Mouse (Mus musculus) kidney, adult 2 months (tissue): ENCODE results near the gene Cd164l2. TPM values are rescaled to one million over a fixed set of nuclear protein-coding genes. Genes with fewer than 3 reads are reported as not detected.

ENCODE experiments used
- DNase-seq: peaks from one replicate; pipeline ENCODE4 v3.0.0; 2021
- H3K27ac ChIP-seq: fragments of 200-500 bp; 2 replicates; pipeline ENCODE4 v1.5.1; 2012; ENCODE audit warnings: low read depth, low read length, control low read depth, inconsistent platforms; ENCODE audit not compliant: insufficient read depth
- H3K27me3 ChIP-seq: fragments of 200-500 bp; replicated peaks from 2 replicates; pipeline ENCODE4 v1.6.1; 2012; ENCODE audit warnings: mild to moderate bottlenecking, moderate library complexity, low read length, inconsistent platforms; ENCODE audit not compliant: control insufficient read depth, insufficient read depth
- H3K36me3 ChIP-seq: fragments of 200-500 bp; 2 replicates; pipeline ENCODE4 v1.6.1; 2012; ENCODE audit warnings: mild to moderate bottlenecking, moderate library complexity, low read length, inconsistent platforms; ENCODE audit not compliant: control insufficient read depth, insufficient read depth
- H3K4me1 ChIP-seq: fragments of 200-500 bp; 2 replicates; pipeline ENCODE4 v1.6.1; 2011; ENCODE audit warnings: low read length; ENCODE audit not compliant: control insufficient read depth, insufficient read depth
- H3K4me3 ChIP-seq: fragments of 200-500 bp; 2 replicates; pipeline ENCODE4 v1.5.1; 2011; ENCODE audit warnings: mild to moderate bottlenecking, low read depth, low read length, control low read depth; ENCODE audit not compliant: insufficient read depth
- CTCF ChIP-seq: fragments of 200-500 bp; conservative IDR thresholded peaks from 2 replicates; pipeline ENCODE4 v1.5.1; 2011; ENCODE audit warnings: low read depth, mild to moderate bottlenecking, control low read depth, low read length, moderate library complexity, mixed read lengths; ENCODE audit not compliant: insufficient read depth, insufficient read length
- POLR2A ChIP-seq: fragments of 200-500 bp; IDR thresholded peaks from one replicate; pipeline ENCODE4 v1.6.1; 2011; ENCODE audit warnings: low read depth, low read length, control low read depth
- WGBS: fragments of 180-500 bp; shearing (Covaris S2); methylation state at CpG from one replicate; pipeline ENCODE4 v1.1.7; 2018; 5-methylcytosine and 5-hydroxymethylcytosine counted together
- polyA plus RNA-seq: library from polyadenylated mRNA; depleted of rRNA; stranded (reverse); fragments of >200 nt; gene quantifications from 2 replicates; pipeline ENCODE4 v1.2.3, GENCODE M21; 2012

Gene Cd164l2
- polyA plus RNA-seq, 1 experiment, result 15.3 TPM

DNA sequence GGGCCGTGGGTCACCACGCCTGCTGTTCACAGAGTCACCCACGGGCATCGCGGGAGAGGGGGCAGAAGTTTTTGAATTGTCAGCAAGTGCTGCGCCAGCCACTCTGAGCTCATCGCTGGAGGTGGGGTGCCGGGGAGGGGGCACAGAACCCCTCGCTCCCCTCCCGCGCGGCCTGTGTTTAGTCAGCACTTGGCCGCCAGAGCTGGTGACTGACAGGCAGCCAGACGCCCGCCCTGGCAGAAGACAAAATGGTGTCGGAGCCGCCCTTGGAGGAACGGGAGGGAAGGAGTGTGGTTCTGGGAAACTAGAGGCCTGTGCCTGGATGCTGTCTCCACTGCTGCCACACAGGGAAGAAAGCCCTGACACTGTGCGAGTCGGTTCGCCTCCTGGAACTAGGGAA, 11.6 kb upstream of the Cd164l2 start:
- 45% methylated on average over 21 of the region's 21 CpGs for WGBS

DNA sequence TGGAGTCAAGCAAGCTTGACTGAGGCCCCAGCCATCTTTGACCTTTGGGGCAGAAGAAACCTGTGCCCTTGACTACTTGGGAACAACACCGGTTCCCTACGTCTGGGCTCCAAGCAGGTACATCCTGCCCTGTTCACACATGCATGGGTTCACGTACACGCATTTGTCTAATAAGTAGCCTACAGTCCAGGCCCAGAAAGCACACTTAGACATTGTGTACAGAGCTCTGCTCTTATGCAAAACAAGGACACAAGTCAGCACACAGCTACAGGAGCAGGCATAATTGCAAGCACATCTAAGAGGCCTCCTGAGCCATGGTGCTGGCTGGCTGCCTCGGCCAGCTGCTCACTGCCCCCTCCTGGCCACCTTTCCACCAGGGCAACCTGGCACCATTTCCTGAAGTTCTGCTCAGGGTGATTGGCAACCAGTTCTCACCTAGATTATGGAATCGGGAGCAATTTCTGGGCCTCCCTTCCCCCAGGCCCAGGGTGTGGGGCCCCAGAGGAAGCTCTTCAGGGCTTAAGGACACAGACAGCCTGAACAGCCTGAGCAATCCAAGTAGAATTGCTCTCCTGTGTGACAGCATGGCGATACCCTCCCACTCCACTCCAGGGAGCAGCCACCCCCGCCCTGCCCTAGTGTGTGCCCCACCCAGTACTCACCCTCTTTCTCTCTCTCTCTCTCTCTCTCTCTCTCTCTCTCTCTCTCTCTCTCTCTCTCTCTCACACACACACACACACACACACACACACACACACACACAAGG, 10.7 kb upstream of the Cd164l2 start:
- peak; percentile 92 for DNase-seq
- Histone ChIP-seq H3K4me1 (peaks cover 35% of the 10 kb centered on the region), H3K36me3 (no peaks in the 10 kb centered on the region), H3K27ac (peak overlapping the region; percentile 82), H3K27me3 (no peaks in the 10 kb centered on the region), H3K4me3 (no peak overlapping the region)
- TF ChIP-seq POLR2A (no peak), CTCF (peak; percentile 86)
- WGBS, result 36% methylated on average over 8 of the region's 8 CpGs

More for the DNA sequence above, 11.6 kb upstream of the Cd164l2 start:
- Histone ChIP-seq H3K4me3 (no peak overlapping the region), H3K27ac (peak overlapping the region; percentile 82), H3K4me1 (peaks cover 36% of the 10 kb centered on the region), H3K36me3 (0 out of 2 replicates have a peak, but pooled peaks cover 2% of the 10 kb centered on the region), H3K27me3 (no peaks in the 10 kb centered on the region)
- TF ChIP-seq CTCF (no peak), POLR2A (no peak)
- DNase-seq, result peak; percentile 51

DNA sequence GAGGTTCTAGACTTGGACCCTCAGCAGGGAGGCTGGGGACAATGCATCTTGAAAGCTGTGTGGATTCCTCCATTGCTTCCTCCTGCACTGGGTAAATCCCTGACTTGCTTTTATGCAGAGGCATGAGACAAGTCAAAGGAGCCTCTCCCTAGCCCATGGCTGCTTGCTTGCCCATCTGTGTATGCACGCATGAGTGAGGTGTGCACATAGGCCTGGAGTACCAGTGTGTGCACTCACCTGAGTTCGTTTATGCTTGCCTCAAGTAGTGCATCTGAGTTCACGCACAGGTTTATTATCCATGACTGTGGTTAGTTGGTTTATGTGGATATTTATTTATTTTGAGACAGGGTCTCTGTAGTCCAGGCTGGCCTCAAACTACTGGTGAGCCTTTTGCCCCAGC, 9.7 kb upstream of the Cd164l2 start:
- Histone ChIP-seq H3K4me3 (no peak overlapping the region), H3K4me1 (peaks cover 24% of the 10 kb centered on the region), H3K27me3 (no peaks in the 10 kb centered on the region), H3K27ac (no peak overlapping the region), H3K36me3 (no peaks in the 10 kb centered on the region)
- no peak for DNase-seq
- WGBS, result 93% methylated on average over 3 of the region's 3 CpGs
- TF ChIP-seq CTCF (no peak), POLR2A (no peak)

DNA sequence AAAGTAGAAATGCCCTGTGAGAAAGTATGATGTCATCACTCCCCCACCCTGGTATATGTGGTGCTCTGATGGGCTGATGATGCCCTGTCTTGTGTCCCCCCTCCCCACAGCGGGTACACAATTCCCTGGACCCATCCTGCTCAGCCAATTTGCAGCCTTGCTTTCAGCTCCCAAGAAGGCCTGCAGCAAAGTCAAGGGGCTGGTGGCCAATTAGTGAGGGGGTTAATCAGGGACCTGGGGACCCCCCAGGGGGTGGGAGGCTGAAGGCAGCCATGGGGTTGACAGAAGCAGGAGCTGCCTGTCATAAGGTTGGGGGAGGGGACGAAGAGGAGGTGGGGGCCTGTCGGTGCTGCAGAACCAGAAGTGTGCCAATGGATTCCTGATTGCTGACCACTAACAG, 8.3 kb upstream of the Cd164l2 start:
- TF ChIP-seq CTCF, result no peak
- TF ChIP-seq POLR2A, result no peak
- no peak for DNase-seq
- Histone ChIP-seq H3K4me1 (peaks cover 15% of the 10 kb centered on the region; the same call in 1 of the 2 replicates), H3K36me3 (no peaks in the 10 kb centered on the region), H3K4me3 (no peak overlapping the region), H3K27ac (no peak overlapping the region), H3K27me3 (no peaks in the 10 kb centered on the region)
- WGBS, result 71% methylated on average over 3 of the region's 3 CpGs

DNA sequence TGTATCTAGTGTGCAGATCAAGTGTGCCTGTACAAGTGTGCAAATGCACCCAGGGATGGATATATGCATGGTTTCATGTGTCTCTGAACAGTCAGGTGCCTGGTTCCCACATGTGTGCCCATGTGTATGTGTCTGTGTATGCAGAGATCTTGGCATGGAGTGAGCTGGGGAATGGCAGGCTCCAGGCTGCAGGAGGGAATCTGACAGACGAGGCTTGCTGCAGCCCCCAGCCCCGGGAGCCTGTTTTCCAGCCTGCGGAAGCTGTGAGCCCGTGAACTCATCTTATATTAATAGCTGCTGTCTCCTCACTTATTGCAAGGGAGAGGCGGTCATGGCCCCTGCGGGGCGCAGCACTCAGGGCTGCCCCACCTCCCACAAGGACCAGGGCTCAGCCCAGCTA, 7.6 kb upstream of the Cd164l2 start:
- Histone ChIP-seq H3K4me1 (peaks cover 11% of the 10 kb centered on the region; the same call in 1 of the 2 replicates), H3K36me3 (no peaks in the 10 kb centered on the region), H3K27me3 (no peaks in the 10 kb centered on the region), H3K27ac (no peak overlapping the region), H3K4me3 (no peak overlapping the region)
- no peak for TF ChIP-seq POLR2A
- WGBS, result 49% methylated on average over 7 of the region's 7 CpGs
- DNase-seq, result no peak

DNA sequence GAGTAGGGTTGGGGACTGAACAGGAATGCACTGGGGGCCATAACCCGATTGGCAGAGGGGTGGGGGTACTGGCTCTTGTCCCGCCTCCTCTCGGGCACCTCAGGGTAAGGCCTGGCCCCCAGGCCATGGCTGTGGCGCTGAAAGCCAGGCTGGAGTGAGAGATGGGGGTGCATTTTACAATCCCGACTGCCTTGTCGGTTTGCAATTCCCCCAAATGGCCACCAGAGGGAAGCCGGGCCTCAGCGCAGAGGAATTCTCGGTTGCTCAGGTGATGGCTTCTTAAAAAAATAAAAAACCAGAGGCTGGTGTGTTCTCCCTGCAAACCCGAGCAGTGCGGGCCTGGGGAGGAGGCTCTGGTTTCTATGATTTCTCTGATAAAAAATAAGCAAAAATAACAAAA, 2.6 kb upstream of the Cd164l2 start:
- TF ChIP-seq CTCF (peak; percentile 83), POLR2A (no peak)
- Histone ChIP-seq H3K27me3 (no peaks in the 10 kb centered on the region), H3K27ac (no peak overlapping the region), H3K36me3 (no peaks in the 10 kb centered on the region), H3K4me1 (peaks cover 5% of the 10 kb centered on the region; the same call in 1 of the 2 replicates), H3K4me3 (no peak overlapping the region)
- DNase-seq, result peak; percentile 66
- WGBS, result 6% methylated on average over 11 of the region's 11 CpGs

DNA sequence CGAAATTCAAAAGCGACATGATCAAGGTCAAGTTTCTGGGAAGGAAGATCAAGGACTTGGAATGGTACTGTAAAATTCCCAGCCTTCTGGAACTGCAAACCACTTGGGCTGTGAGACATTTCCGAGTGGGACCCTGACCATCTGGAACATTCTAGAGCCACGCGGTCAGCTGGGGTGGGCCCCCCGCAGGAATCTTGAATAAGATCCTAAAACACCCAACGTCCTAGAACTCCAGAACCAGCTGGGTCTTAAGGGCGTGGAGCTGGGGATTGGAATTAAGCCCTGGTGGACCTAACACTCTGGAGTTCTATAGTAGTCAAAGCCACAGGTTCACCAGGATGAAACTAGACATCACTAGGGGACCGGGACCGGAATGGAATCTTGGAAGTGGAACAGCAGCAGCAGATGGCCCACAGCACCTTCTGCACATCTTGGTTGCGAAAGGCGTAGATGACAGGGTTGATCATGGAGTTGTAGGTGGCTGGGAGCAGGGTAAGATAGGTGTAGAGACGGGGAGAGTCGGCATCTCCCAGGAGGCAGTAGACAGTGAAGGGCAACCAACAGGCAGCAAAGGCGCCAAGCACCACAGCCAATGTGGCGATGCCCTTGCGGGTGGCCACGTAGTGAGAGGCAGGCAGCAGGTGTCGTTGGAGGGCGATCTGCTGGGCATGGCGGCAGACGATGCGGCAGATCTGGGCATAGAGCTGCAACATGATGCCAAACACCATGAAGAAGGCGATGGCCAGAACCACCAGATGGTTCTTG, 1.7 kb upstream of the Cd164l2 start:
- TF ChIP-seq CTCF, result no peak
- TF ChIP-seq POLR2A, result no peak
- H3K27me3 ChIP-seq, result no peaks in the 10 kb centered on the region
- H3K36me3 ChIP-seq, result no peaks in the 10 kb centered on the region
- H3K27ac ChIP-seq, result no peak overlapping the region
- H3K4me3 ChIP-seq, result no peak overlapping the region
- WGBS, result 89% methylated on average over 24 of the region's 24 CpGs
- no peak for DNase-seq
- H3K4me1 ChIP-seq, result peaks cover 5% of the 10 kb centered on the region; the same call in 1 of the 2 replicates
